Mouse (Mus musculus): ENCODE results near the gene Celf2. TPM values are rescaled to one million over a fixed set of nuclear protein-coding genes. Genes with fewer than 3 reads are reported as not detected.

The Celf2 gene
- polyA plus RNA-seq, 1 experiment from 2014 or later, result 51.0 TPM

GRCm38 (mm10) chr2:7328018-7328899 is 181.1 kb downstream of the Celf2 start:
- no peaks in the 10 kb centered on the region for H3K27me3 ChIP-seq (ENCODE audit: control insufficient read depth, insufficient read depth, low read length)
- no peak overlapping the region for H3K4me2 ChIP-seq
- H3K9me3 ChIP-seq (replicated peaks; ENCODE audit: control insufficient read depth, low read length), result no peaks in the 10 kb centered on the region
- no peaks in the 10 kb centered on the region for H3K36me3 ChIP-seq (ENCODE audit: control insufficient read depth, insufficient read depth, low read length)
- ATAC-seq (replicated peaks; ENCODE audit: insufficient number of reproducible peaks, low FRiP score, low TSS enrichment), result no peak
- WGBS (ENCODE audit: insufficient replicate concordance), result 64% methylated on average over 8 of the region's 8 CpGs
- H3K27ac ChIP-seq (ENCODE audit: low read depth, low read length), result no peak overlapping the region
- H3K4me1 ChIP-seq (ENCODE audit: control insufficient read depth, insufficient read depth, low read length), result no peaks in the 10 kb centered on the region
- no peak overlapping the region for H3K9ac ChIP-seq (ENCODE audit: low read depth, low read length)
- H3K4me3 ChIP-seq (ENCODE audit: low read depth, low read length), result no peak overlapping the region

DNA sequence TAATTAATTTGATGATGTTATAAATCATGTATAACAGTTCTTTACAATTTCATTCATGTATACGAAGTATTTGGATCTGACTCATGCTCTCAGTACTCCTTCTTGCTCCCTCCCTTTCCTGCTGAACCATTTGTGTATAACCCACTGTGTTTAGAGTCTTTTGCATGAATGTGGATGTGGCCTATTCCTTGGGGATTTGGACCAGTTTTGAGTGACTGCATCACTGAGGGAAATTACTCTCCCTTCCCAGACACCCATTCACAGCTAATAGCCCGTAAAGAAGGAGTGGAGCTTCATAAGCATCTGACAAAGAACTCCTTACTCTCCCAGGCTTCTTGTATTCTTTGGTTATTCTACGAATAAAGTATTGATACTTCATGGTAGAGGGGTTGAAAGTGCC is 189.6 kb downstream of the Celf2 start:
- H3K27ac ChIP-seq (ENCODE audit: low read depth, low read length), result no peak overlapping the region
- H3K27me3 ChIP-seq (ENCODE audit: control insufficient read depth, insufficient read depth, low read length), result no peaks in the 10 kb centered on the region
- no peak for ATAC-seq (replicated peaks; ENCODE audit: insufficient number of reproducible peaks, low FRiP score, low TSS enrichment)

DNA sequence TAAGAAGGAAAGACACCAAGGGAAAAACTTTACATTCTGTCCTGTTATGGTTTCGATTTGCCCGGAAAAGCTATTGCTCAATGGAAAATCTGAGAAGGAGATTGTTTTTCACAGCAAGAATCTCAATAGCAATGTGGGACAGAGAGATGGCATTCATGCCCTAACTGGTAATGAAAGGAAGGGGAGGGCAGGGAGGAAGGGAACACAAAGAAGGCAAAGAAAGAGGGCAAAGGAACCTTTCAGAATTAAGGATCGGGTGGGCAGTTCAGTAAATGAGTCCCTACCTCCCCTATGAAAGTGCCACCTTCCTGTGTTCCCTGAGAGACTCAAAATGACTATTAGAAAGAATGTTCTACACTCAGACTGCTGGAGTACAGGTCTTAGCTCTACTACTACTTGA is 197.6 kb downstream of the Celf2 start:
- 75% methylated on average over 3 of the region's 3 CpGs for WGBS (ENCODE audit: insufficient replicate concordance)
- H3K27ac ChIP-seq (ENCODE audit: low read depth, low read length), result no peak overlapping the region
- no peaks in the 10 kb centered on the region for H3K27me3 ChIP-seq (ENCODE audit: control insufficient read depth, insufficient read depth, low read length)
- H3K36me3 ChIP-seq (ENCODE audit: control insufficient read depth, insufficient read depth, low read length), result no peaks in the 10 kb centered on the region
- no peak overlapping the region for H3K4me3 ChIP-seq (ENCODE audit: low read depth, low read length)
- H3K9me3 ChIP-seq (replicated peaks; ENCODE audit: control insufficient read depth, low read length), result no peaks in the 10 kb centered on the region
- ATAC-seq (replicated peaks; ENCODE audit: insufficient number of reproducible peaks, low FRiP score, low TSS enrichment), result no peak
- H3K4me2 ChIP-seq, result no peak overlapping the region
- H3K4me1 ChIP-seq (ENCODE audit: control insufficient read depth, insufficient read depth, low read length), result no peaks in the 10 kb centered on the region
- H3K9ac ChIP-seq (ENCODE audit: low read depth, low read length), result no peak overlapping the region

More for the DNA sequence above, 189.6 kb downstream of the Celf2 start:
- Histone ChIP-seq H3K9me3 (replicated peaks; ENCODE audit: control insufficient read depth, low read length) (no peaks in the 10 kb centered on the region), H3K4me3 (ENCODE audit: low read depth, low read length) (no peak overlapping the region), H3K4me1 (ENCODE audit: control insufficient read depth, insufficient read depth, low read length) (no peaks in the 10 kb centered on the region; the same call in 1 of the 2 replicates), H3K36me3 (ENCODE audit: control insufficient read depth, insufficient read depth, low read length) (no peaks in the 10 kb centered on the region), H3K9ac (ENCODE audit: low read depth, low read length) (no peak overlapping the region), H3K4me2 (no peak overlapping the region)
- WGBS (ENCODE audit: insufficient replicate concordance), result 77% methylated on average over 3 of the region's 3 CpGs

GRCm38 (mm10) chr2:7310840-7311182 is 198.6 kb downstream of the Celf2 start:
- Histone ChIP-seq H3K27me3 (ENCODE audit: control insufficient read depth, insufficient read depth, low read length) (no peaks in the 10 kb centered on the region), H3K4me1 (ENCODE audit: control insufficient read depth, insufficient read depth, low read length) (no peaks in the 10 kb centered on the region), H3K36me3 (ENCODE audit: control insufficient read depth, insufficient read depth, low read length) (no peaks in the 10 kb centered on the region), H3K27ac (ENCODE audit: low read depth, low read length) (no peak overlapping the region), H3K4me2 (no peak overlapping the region), H3K4me3 (ENCODE audit: low read depth, low read length) (no peak overlapping the region), H3K9me3 (replicated peaks; ENCODE audit: control insufficient read depth, low read length) (no peaks in the 10 kb centered on the region), H3K9ac (ENCODE audit: low read depth, low read length) (no peak overlapping the region)
- 81% methylated on average over 2 of the region's 2 CpGs for WGBS (ENCODE audit: insufficient replicate concordance)
- ATAC-seq (replicated peaks; ENCODE audit: insufficient number of reproducible peaks, low FRiP score, low TSS enrichment), result no peak

DNA sequence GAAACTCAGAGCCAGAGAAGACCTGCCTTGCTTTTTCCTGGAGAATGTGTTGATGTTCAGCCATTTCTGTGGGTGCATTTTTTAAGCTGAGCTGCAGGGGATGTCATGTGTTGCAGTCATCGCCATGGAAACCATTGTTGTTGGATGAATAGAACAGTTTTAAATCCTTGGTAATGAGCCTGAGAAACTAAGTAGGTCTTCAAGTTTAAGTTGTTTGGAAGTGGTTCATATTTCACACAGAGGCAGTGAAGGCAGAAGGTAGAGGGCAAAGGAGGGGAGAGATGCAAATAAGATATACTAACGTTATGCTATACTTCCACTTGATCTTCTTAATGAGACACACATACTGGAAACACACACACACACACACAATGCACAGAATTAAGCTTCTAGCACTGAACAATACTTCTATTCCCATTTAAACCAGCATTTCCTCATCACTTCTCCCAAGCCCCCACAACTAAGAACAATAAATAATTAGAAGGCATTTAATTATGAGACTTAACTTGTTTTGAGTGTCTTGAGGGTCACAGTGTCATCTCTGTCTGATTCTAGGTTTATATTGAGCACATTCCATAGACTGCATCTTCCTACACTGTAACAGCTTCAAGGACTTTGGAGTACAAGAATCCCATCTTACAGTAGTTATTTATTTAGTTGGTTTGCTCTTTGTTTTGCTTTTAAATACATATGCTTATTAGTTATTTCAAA is 199.1 kb downstream of the Celf2 start:
- Histone ChIP-seq H3K4me2 (no peak overlapping the region), H3K9ac (ENCODE audit: low read depth, low read length) (no peak overlapping the region), H3K27me3 (ENCODE audit: control insufficient read depth, insufficient read depth, low read length) (no peaks in the 10 kb centered on the region), H3K27ac (ENCODE audit: low read depth, low read length) (no peak overlapping the region), H3K4me3 (ENCODE audit: low read depth, low read length) (no peak overlapping the region), H3K9me3 (replicated peaks; ENCODE audit: control insufficient read depth, low read length) (no peaks in the 10 kb centered on the region), H3K36me3 (ENCODE audit: control insufficient read depth, insufficient read depth, low read length) (no peaks in the 10 kb centered on the region), H3K4me1 (ENCODE audit: control insufficient read depth, insufficient read depth, low read length) (no peaks in the 10 kb centered on the region)
- ATAC-seq (replicated peaks; ENCODE audit: insufficient number of reproducible peaks, low FRiP score, low TSS enrichment), result no peak
- 70% methylated on average over 2 of the region's 2 CpGs for WGBS (ENCODE audit: insufficient replicate concordance)

- Histone ChIP-seq H3K9ac (ENCODE audit: low read depth, low read length) (no peak overlapping the region), H3K27ac (ENCODE audit: low read depth, low read length) (no peak overlapping the region), H3K4me2 (no peak overlapping the region), H3K4me1 (ENCODE audit: control insufficient read depth, insufficient read depth, low read length) (no peaks in the 10 kb centered on the region), H3K9me3 (replicated peaks; ENCODE audit: control insufficient read depth, low read length) (no peaks in the 10 kb centered on the region), H3K4me3 (ENCODE audit: low read depth, low read length) (no peak overlapping the region), H3K36me3 (ENCODE audit: control insufficient read depth, insufficient read depth, low read length) (no peaks in the 10 kb centered on the region), H3K27me3 (ENCODE audit: control insufficient read depth, insufficient read depth, low read length) (no peaks in the 10 kb centered on the region)
- ATAC-seq (replicated peaks; ENCODE audit: insufficient number of reproducible peaks, low FRiP score, low TSS enrichment), result no peak
- WGBS (ENCODE audit: insufficient replicate concordance), result 69% methylated on average over 1 of the region's 1 CpGs
Measured at GRCm38 (mm10) chr2:7309324-7309723, 200.0 kb downstream of the Celf2 start.

DNA sequence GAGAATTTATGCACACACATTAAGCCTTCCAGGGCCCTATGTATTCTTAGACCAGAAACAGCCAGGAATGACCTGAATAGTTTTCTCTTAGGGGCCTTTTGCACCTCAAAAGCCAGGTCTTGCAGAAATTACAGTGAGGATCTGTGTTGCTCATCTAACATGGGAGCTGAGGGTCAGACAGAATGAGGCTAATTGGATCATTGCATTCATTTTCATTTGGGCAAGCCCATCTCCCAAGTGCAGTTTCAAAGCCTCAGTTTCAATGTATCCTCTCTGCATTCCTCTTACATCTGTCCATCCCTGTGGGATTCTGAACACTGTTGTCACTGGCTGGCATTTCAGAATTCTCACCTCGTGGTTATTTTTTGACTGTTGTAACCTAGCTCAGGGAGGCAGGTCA is 200.6 kb downstream of the Celf2 start:
- Histone ChIP-seq H3K36me3 (ENCODE audit: control insufficient read depth, insufficient read depth, low read length) (no peaks in the 10 kb centered on the region), H3K4me3 (ENCODE audit: low read depth, low read length) (no peak overlapping the region), H3K9ac (ENCODE audit: low read depth, low read length) (no peak overlapping the region), H3K4me2 (no peak overlapping the region), H3K27ac (ENCODE audit: low read depth, low read length) (no peak overlapping the region), H3K9me3 (replicated peaks; ENCODE audit: control insufficient read depth, low read length) (no peaks in the 10 kb centered on the region), H3K27me3 (ENCODE audit: control insufficient read depth, insufficient read depth, low read length) (no peaks in the 10 kb centered on the region), H3K4me1 (ENCODE audit: control insufficient read depth, insufficient read depth, low read length) (no peaks in the 10 kb centered on the region)
- ATAC-seq (replicated peaks; ENCODE audit: insufficient number of reproducible peaks, low FRiP score, low TSS enrichment), result no peak
- WGBS (ENCODE audit: insufficient replicate concordance), result 59% methylated on average over 1 of the region's 1 CpGs

- Histone ChIP-seq H3K27me3 (ENCODE audit: control insufficient read depth, insufficient read depth, low read length) (no peaks in the 10 kb centered on the region), H3K9me3 (replicated peaks; ENCODE audit: control insufficient read depth, low read length) (no peaks in the 10 kb centered on the region), H3K9ac (ENCODE audit: low read depth, low read length) (no peak overlapping the region), H3K36me3 (ENCODE audit: control insufficient read depth, insufficient read depth, low read length) (no peaks in the 10 kb centered on the region), H3K4me3 (ENCODE audit: low read depth, low read length) (no peak overlapping the region), H3K27ac (ENCODE audit: low read depth, low read length) (no peak overlapping the region), H3K4me2 (no peak overlapping the region), H3K4me1 (ENCODE audit: control insufficient read depth, insufficient read depth, low read length) (no peaks in the 10 kb centered on the region)
- no peak for ATAC-seq (replicated peaks; ENCODE audit: insufficient number of reproducible peaks, low FRiP score, low TSS enrichment)
- 76% methylated on average over 3 of the region's 3 CpGs for WGBS (ENCODE audit: insufficient replicate concordance)
Measured at GRCm38 (mm10) chr2:7287434-7287833, 221.9 kb downstream of the Celf2 start.
